Mouse (Mus musculus): ENCODE results near the gene Lamtor4.

Lamtor4 gene

GRCm38 (mm10) chr5:138287861-138288260 is 32.6 kb downstream of the Lamtor4 start:
- DNase-seq (ENCODE audit: inconsistent age in 2 of 2, low spot score in 1 of 2), result no peak

GRCm38 (mm10) chr5:138291638-138292037 is 36.4 kb downstream of the Lamtor4 start:
- no peak for DNase-seq (ENCODE audit: inconsistent age in 2 of 2, low spot score in 1 of 2)

- DNase-seq (ENCODE audit: inconsistent age in 2 of 2, low spot score in 1 of 2), result no peak
These were observed 38.9 kb downstream of the Lamtor4 start for GRCm38 (mm10) chr5:138294158-138294557.

GRCm38 (mm10) chr5:138299613-138300012 is 44.3 kb downstream of the Lamtor4 start:
- DNase-seq (ENCODE audit: inconsistent age in 2 of 2, low spot score in 1 of 2), result no peak

Data from adrenal gland, adult (tissue).